ENCODE assay signal across 25 mouse cellular contexts in the genomic region with DNA sequence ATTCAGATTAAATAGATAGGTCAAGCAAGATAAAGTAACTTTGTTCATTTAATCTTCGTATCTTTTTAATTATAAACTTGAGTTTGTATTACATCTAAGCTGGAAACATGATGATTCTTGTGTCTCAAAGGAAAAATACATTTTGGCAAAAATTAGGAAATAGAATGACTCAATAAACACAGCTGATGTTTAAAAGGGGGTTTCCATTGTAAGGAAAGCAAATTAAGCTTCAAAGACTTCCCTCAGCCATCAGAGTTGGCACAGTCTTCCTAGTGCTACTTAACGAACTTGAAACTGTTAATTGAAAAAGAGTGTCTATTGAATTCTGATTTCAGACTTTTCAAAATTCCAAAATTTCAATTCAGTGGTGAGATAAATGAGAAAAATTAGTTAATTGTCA.
"Had no signal": no experiment of that assay in that cellular context is flagged by ENCODE, and none has a peak within 500 bp of the region (broad histone marks: within the 10 kb centered on the region; RNA-seq: fewer than 3 reads in every experiment).

No protein-coding gene starts in this region.

- H3K4me2 ChIP-seq: embryonic facial prominence, embryonic 12.5 days; embryonic facial prominence, embryonic 13.5 days; embryonic facial prominence, embryonic 15.5 days; forebrain, embryonic 12.5 days; forebrain, embryonic 13.5 days; forebrain, embryonic 15.5 days; heart, embryonic 11.5 days had no signal

- H3K9ac ChIP-seq: embryonic facial prominence, embryonic 12.5 days; embryonic facial prominence, embryonic 13.5 days; embryonic facial prominence, embryonic 15.5 days; forebrain, embryonic 12.5 days; forebrain, embryonic 13.5 days; forebrain, embryonic 15.5 days had no signal

- H3K4me3 ChIP-seq: embryonic facial prominence, embryonic 10.5 days; embryonic facial prominence, embryonic 12.5 days; embryonic facial prominence, embryonic 13.5 days; embryonic facial prominence, embryonic 15.5 days; erythroblast, embryonic 14.5 days; forebrain, embryonic 10.5 days; forebrain, embryonic 12.5 days; forebrain, embryonic 13.5 days; forebrain, embryonic 15.5 days; gastrocnemius, adult 2 months; heart, adult 2 months; heart, embryonic 10.5 days had no signal

- H3K27ac ChIP-seq: embryonic facial prominence, embryonic 10.5 days; embryonic facial prominence, embryonic 12.5 days; embryonic facial prominence, embryonic 13.5 days; embryonic facial prominence, embryonic 15.5 days; forebrain, embryonic 10.5 days; forebrain, embryonic 12.5 days; forebrain, embryonic 13.5 days; forebrain, embryonic 15.5 days; gastrocnemius, adult 2 months; heart, adult 2 months; heart, embryonic 10.5 days had no signal

- H3K4me1 ChIP-seq: embryonic facial prominence, embryonic 10.5 days; embryonic facial prominence, embryonic 12.5 days; embryonic facial prominence, embryonic 13.5 days; forebrain, embryonic 10.5 days; forebrain, embryonic 12.5 days; forebrain, embryonic 13.5 days; forebrain, embryonic 15.5 days had no signal

- H3K36me3 ChIP-seq: embryonic facial prominence, embryonic 10.5 days; embryonic facial prominence, embryonic 12.5 days; embryonic facial prominence, embryonic 13.5 days; embryonic facial prominence, embryonic 15.5 days; forebrain, embryonic 12.5 days; heart, embryonic 10.5 days had no signal

- H3K9me3 ChIP-seq: embryonic facial prominence, embryonic 10.5 days; embryonic facial prominence, embryonic 12.5 days; embryonic facial prominence, embryonic 13.5 days; embryonic facial prominence, embryonic 15.5 days; forebrain, embryonic 10.5 days; forebrain, embryonic 12.5 days; forebrain, embryonic 13.5 days; forebrain, embryonic 15.5 days; heart, embryonic 10.5 days had no signal

- H3K27me3 ChIP-seq: embryonic facial prominence, embryonic 12.5 days; embryonic facial prominence, embryonic 13.5 days; embryonic facial prominence, embryonic 15.5 days; forebrain, embryonic 12.5 days; forebrain, embryonic 13.5 days; forebrain, embryonic 15.5 days had no signal

- DNase-seq: cerebellum, adult 9-11 months; cerebellum, postnatal 10 days; cerebellum, postnatal 14 days; cerebellum, postnatal 25 days; cerebellum, postnatal 36 days; embryo, embryonic 11 days; gastrocnemius, adult 2 months; gastrocnemius, postnatal 10 days; gastrocnemius, postnatal 14 days; gastrocnemius, postnatal 25 days; gastrocnemius, postnatal 36 days; heart, adult 18-20 months; heart, adult 2 months had no signal

- ATAC-seq: forebrain, embryonic 13.5 days; forebrain, embryonic 15.5 days; forebrain, embryonic 16.5 days had no signal
